Mouse (Mus musculus) right cerebral cortex, postnatal 4 days (tissue): ENCODE data around the gene St6galnac6.

Source experiments
- DNase-seq: peaks from one replicate; pipeline ENCODE4 v3.0.0-alpha.2; 2022

The St6galnac6 gene

DNA sequence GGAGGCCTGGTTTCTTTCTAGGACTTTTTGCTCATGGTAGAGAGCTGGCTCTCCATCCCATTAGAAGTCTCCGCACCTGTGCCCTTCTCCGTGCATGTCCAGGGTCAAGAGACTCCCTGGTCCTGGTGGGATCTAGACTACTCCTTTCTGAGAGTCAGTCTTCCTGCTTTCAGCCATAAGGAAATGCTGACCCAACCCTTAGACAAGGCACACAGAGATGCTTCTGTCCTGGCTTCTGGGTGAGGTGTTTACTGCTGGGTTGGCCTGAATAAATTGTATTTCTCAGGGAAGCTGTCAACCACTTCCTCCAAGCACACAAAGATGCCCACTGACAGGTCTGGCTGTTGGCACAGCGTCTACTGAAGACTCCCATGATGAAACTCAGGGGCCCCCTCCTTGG, at the start of gene St6galnac6:
Gene St6galnac6 (plus strand): TSS at position 301 of the 400 bp plus-strand sequence.
- no peak for DNase-seq

DNA sequence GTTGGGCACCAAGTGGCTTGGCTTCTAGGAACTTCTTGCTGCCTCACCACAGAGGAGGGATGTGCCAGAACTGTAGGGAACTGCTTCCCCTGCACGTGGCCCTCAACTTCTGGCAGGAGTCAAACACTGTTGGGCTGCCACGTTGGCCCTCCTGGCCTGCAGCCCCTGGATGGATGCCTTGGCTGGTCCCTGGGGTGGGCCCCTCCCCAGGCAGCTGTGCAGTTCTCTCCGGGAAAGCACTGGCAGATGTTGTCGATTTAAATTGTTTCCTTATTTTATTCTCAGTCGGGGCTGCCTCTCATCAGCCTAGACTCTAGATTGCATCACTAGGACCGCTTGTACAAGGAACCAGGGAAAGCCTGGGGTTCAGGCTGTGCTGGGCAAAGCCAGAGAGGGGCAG, 49.7 kb upstream of the St6galnac6 start:
- DNase-seq: no peak

DNA sequence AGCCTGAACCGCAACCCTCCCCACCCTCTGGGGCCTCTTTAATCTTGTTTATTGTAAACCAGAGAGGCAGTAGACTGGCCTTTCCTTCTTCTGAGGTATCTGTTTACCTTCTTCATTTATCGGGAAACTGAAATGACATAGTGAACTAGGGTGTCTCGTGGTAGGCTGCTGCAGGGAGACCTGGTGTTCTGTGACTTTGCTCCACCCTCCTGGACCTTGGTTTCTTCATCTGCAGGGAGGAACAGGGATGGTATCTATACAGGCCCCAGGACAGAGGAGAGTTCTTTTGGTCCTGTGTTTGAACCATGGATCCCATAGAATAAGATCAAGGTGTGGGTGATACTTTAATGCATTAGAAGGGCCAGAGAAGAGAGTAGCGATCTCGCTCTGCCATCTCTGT, 48.3 kb upstream of the St6galnac6 start:
- no peak for DNase-seq

DNA sequence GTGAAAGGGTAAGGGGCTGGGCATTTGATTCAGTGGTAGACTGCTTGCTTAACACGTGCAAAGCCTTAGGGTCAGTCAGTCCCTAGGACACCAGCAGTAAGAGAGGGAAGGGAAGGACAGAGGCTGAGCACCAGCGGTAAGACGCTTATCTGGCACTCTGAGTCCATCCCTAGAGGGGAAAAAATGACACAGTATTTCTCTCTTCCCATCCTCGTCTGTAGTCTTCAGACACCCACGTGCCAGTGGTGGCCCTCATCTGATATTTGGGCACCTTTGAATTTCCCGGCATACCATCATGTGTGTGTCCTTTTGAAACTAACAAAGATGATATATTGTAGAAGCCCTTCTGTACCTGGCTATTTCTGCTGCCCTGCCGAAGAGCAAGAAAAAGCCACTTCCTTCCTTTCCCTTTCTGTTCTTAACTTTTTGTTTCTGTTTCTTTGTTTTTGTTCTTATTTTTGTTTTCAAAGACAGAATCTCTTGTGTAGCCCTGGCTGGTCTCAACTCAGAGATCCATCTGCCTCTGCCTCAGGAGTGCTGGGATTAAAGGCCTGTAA, 45.8 kb upstream of the St6galnac6 start:
- no peak for DNase-seq

DNA sequence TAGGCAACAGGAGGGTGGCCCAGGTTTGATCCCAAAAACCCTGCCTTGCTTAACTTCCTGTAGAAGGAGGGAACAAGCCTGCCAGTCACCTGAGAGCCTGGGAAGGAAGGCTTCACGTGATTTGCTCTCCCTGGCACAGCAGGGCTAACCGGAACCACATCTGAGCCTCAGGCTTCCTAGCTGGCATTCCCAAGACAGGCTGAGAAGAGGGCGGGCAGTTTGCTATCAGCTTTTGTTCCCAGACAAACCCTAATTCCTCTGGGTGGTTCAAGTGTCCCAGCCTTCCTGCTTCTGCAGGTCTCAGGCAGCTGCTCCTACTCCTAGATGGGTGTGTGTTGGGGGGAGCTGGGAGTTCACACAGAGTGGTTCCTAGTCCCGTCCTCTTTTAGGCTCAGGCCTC, 44.0 kb upstream of the St6galnac6 start:
- DNase-seq: no peak

DNA sequence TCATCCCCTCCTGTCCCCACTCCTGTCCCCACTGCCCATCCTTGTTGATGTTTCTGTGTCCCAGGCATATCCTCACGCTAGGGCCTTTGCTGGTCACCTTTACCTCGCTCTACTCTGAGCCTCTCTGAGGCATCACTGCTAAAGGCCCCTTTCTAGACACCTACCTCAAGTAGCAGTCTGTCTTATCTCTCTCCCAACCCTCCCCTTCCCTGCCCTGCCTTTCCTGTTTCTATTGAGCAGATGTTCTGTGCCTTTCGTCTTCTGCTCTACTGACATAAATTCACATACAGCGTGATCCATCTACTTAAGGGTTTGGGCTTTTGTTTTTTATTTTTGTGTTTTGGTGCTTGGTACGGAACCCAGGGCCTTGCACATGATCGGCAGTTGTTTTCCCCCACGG, 43.5 kb upstream of the St6galnac6 start:
- no peak for DNase-seq

DNA sequence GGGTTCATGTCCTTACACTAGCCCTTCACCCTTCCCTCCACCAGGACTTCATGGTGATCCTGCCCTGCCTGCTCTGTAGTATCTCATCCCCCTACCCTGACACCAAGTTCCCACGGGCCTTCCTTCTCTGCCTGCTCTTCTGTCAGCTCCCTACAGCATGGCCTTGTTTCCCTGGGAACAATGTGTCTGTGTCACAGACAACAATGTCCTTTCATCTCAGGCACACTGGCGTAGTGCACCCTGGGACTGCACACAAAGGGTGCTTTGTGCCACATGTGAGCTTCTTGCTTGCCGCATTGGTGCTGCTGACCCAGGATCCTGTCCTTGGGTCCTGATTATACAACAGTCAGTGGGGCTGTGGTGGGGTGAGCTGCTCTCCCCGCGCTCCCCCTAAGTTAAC, 39.9 kb upstream of the St6galnac6 start:
- no peak for DNase-seq

DNA sequence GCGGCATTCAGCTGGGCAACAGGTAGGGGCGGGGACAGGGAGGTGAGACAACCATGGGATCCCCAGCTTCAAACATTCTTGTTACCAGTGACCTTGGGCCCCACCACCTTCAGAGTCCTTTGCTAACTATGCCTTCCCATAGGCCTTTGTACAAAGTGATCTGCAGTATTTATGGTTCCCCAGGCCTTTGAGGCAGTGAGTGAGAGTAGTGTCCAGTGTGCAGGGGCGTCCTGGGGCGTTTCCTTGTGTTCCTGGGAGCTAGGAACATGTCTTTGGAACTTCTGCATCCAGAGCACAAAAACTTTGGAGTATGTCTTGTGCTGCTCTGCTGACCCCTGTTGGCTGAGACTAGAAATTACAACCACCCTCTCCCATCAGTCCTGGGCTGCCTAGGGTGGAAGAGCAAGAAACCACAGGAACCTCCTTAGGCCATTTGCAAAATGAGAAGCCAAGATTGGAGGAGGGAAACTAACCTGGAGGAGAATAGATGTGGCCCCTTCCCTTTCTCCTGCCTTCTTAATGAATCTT, 32.9 kb upstream of the St6galnac6 start:
- DNase-seq: peak; percentile 53

DNA sequence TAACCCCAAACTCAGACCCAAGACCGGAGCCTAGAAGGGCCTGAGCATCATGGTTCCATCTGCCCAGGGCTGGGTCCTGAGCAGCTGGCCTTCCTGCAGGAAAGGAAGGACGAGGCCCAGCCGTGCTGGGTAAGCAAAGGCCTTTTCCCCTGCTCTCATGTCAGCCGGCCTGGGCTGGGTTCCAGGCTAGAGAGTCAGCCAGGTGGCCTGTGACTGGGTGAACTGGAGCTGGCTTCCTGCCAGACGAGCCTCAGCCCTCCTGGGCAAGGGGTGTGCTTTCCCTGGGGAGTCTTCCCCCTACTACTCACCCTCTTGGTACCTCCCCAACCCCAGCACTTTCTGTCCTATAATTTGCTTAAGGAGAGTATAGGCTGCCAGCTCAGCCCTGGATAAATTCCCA, 31.4 kb upstream of the St6galnac6 start:
- DNase-seq: no peak

DNA sequence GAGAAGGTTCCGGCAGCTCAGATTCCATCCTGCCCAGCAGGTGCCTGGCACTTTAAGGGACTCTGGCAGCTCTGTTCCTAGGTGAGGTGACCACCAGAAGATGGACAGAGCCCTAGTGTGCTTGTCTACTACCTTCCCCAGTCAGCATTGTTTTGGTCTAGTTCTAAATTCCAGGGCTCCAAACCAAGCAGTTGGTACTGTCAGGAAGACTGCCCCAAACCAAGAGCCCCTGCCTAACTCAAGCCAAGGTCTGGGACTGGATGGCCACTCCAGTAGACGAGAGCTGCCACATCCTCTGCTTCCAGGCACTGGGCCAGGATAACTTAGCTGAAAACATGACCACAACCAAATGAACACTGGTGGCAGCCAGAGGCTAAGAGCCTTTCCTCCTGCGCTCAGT, 30.6 kb upstream of the St6galnac6 start:
- DNase-seq: no peak

DNA sequence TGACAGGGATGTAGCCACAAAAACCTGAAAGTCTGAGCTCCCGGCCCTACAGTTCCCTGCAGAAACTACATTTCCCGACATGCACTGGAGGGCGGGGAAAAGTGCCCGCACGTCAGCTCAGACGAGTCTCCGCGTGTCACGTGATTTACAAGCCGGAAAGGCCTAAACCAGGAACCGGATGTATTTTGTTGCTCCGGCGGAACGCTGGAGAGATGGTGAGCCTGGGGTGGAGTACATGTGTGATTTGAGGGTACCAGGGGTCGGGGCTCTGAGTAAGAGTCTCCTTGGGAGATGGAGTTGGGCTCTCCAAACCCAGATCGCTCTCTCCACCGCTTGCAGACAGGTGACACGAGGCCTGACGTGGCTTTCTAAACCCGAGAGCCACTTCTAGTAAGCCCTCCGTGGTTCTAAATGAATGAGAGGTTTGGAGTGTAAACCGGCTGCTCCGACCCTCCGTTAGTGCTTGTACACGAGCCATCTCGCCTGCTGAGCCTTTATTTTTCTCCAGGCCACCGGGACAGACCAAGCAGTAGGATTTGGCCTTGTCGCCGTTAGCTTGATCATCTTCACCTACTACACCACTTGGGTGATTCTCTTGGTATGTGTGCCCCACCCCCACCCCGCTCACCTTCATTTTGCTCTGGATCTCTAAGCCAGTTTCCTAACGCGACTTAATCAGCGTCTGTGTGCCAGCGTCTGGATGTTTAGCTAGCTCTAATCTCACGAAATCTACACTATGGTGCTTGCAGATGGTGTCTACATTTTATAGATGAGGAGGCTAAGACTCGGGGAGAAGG, 28.6 kb upstream of the St6galnac6 start, which contains the start of gene Dpm2:
Gene Dpm2 (plus strand): TSS at position 161 of the 797 bp plus-strand sequence.
- peak; percentile 83 for DNase-seq

DNA sequence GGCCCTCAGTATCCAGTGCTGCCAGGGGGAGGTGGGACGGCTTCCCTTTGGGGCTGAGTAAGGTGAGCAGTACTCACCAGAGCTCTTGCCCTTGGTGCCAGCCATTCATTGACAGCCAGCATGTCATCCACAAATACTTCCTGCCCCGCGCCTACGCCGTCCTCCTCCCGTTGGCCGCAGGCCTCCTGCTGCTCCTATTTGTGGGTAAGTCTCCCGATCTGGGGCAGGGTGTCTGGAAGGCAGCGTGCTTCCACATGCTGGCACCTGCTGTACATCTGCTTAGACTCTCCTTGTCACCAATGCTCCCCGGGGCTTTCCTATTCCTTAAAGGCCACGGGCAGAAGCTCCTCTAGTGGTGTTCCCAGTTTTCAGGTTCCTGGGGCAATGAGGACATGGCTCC, 27.3 kb upstream of the St6galnac6 start:
- DNase-seq: no peak

DNA sequence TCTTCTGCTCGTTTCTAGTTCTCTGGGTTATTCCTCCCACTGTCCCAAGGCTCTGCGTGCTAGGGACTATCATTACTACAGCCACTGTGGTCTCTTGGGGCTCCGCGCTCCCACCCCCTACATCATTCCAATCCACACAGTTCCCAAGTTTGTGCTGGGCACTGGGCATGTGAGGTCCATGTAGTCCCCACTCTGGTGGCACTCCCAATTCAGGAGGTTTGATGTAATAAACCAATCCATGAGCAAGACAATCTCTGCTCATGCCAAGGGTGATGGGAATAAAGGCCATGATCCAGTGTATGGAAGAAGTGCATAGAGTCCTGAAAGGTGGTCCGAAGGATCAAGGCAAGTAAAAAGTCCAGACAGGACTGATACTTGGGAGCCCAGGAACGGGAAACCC, 25.0 kb upstream of the St6galnac6 start, which contains the start of gene Pip5kl1:
Gene Pip5kl1 (plus strand): TSS at position 301 of the 400 bp plus-strand sequence.
- no peak for DNase-seq

DNA sequence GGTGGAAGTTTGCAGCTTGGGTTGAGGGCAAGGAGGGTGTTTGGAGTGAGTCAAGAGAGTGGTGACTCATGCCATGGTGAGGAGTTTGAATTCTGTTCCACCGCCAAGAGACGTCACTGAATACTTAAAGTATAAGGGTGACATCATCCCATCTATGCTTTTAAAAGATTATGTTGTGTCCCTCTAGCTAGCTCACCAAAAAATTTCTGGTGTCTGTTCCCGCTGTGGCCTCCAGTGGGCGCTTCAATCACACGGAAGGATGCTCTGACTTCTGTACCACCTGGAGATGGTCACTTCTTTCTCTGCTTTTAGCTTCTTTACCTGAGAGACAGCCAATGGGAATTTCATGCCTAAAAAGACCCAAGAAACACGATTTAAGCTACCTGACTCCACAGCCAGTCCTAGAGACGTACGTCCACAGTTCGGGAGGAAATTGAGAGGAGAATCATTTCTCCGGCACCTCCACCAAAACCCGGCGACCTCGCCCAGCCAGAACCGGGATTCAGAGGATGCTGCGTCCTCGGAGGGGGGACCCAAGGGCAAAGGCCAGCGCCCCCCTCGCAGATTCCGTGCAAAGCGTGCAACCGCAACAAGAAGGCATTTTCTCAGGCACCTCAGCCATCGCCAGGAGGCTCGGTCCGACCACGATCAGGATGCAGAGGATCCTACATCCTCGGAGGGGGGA, 24.5 kb upstream of the St6galnac6 start:
- peak; percentile 69 for DNase-seq

DNA sequence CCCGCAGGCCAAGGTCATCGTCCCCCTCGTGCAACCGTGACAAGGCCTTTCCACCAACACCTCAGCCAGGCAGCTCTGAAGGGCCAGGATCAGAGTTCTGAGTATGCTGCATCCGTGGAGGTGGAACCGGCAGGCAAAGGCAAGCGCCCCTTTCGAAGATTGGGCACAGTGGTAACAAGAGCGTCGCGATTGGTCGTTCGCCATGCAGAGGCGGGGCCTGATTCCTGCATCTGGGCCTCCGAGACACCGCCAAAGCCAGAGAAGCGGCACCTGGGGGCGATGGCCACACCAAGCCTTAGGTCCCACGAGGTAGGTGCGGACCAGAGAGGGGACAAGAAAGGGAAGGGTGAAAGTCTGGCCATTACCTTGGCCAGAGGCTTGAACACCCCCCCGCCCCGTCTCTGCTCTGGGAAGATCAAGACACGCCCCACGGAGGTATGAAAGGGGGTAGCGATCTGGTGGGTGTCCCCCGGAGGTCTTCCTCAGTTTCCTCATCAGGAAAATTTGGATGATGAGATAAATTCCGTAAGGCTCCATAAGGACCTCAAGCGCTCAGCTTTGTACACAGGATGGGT, 23.8 kb upstream of the St6galnac6 start, which contains the start of gene 9430097D07Rik:
Gene 9430097D07Rik (minus strand): TSS at position 99 of the 575 bp plus-strand sequence.
- DNase-seq: peak; percentile 74

DNA sequence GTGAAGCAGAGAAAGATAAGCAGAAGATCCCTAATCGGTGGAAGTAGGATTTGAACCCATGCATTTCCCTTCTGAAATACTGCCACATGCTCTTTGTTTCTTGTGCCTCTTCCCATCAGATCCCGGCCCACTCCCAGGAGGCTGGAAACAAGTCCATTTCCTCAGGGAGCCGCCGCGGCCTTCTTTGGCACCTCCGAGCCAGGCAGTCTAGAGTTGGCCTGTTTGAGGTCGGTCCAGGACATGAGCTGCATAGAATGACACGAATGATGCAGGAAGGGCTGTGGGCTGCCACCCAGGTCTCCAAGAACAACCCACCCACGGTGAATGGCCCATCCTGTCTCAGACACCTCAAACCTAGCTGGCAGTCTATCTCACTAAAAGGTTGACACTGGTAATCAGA, 23.0 kb upstream of the St6galnac6 start:
- DNase-seq: no peak

DNA sequence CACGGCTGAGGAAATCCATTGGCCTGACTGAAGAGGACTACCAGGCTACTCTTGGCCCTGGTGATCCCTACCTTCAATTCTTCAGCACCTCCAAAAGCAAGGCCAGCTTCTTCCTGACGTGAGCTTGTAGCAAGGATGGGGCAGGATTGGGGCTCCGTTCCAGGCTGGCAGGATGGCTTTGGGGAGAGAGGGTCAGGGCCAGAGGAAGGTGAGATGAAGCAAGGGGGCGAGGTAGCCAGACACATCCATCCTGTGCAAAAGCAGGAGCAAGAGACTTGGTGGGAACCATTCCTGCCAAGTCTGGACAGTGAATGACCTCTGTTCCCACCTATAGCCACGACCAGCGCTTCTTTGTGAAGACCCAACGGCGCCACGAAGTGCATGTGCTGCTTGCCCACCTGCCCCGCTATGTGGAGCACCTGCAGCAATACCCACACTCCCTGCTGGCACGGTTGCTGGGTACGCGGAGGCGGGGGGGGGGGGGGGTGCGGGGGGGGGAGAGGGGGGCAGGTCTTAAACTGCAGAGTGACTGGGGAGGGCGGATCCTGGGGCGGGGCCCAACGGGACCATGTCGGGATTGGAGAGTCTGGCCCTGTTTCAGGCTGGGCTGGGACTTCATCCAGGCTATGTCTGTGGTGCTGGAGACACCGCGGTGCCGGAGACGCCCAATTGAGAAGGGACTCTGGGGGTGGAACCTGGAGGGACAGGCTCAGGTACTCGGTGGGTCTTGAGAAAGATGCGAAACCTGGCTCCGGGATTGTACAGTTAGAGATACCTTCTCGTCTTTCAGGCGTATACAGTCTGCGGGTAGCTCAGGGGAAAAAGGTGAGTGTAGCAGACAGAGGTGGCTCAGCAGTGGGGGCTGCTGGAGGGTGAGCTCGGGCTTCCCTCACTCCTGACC, 21.1 kb upstream of the St6galnac6 start:
- no peak for DNase-seq

DNA sequence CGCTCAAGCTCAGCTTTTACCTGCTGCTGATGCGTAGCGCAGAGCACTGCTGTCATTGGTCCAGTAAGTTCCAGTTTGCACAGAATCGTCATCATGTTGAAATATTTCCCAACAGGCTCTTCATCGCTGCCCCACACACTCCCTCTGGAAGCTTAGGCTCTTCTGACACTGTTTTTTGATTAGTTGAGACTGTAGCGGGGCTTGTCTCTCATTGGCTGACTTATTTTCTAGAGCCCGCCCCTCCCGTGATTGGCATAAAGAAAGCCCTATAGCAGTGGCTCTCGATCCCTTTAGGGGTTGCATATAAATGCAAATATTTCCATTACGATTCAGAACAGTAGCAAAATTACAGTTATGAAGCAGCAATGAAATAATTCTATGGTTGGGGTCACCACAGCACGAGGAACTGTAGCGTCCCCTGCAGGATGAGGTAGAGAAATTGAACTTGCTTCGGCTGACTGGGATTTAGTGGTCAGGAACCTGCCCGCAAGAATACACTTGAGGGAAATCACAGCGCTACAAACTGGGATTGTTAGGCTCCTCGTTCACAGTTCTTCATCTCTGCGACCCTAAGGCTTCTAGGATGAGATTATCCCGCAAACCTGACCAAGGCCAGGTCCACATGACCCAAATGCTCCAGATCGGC, 17.9 kb upstream of the St6galnac6 start:
- DNase-seq: peak; percentile 72

DNA sequence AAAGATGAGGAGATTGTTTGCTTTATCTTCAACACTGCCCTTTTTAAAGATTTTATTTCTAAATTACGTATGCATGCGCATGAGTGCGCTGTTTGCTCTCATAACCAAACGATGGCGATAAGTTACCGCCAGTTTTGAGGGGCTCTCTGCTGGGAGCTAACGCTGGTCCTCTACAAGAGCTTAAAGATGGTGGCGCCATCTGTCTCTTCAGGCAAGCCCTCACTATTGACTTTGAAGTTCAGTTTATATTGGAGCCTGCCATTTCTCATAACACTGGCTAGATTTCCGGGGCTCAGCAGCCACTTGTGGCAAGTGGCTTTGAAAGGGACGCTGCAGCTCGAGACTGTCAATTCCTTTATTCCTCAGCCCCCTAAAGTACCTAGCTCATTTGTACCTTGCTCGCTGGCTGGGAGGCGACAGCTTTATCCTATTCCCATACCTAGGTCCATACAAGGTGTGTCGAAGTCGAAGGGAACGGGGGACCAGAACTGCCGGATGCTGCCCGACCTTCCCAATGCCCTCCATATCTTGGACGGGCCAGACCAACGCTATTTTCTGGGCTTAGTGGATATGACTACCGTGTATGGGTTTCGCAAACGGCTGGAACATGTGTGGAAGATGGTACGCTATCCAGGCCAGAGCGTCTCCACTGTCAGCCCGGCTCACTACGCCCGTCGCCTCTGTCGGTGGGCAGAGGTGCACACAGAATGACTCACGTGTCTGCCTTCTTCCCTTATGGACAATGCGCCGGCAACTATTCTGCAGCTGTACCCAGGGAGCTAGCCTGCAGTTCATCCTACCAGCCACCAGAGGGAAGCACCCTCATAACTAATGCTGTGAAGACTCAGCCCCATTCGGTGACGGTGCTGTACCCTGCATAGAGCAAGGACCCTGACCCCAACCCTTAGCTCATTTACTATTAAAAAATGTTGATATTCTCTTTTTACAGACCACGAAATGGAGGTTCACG, 16.4 kb upstream of the St6galnac6 start:
- peak; percentile 64 for DNase-seq

DNA sequence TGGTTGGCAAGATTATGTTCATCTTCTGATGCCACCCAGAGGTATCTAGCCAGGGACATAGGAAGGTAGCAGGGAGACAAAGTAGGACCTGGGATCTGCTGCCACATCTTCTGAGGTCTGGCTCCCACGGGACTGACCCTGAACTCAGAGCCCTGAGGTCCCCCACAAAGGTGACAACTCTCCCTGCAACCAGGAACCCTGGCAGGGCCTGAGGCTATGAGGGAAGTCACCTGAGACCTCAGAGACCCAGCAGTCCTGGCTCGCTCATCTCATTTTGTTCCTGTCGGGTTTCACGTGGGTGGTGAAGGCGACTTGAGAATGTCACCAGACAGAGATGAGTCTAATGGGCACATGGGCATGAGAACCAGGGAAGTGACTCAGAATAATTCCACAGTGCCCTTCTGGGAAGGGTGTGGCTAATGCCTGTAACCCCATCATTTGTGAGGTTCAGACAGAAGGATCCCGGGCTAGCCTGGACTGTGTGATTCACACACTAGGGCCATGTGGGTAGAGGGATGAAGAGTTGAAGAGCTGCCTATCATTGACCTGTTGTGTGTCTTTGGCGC, 14.3 kb upstream of the St6galnac6 start:
- DNase-seq: no peak
